Mouse (Mus musculus) ES-E14 (cell line): ENCODE data around the gene Sorcs1. TPM values are rescaled to one million over a fixed set of nuclear protein-coding genes. Genes with fewer than 3 reads are reported as not detected.

Experiments used
- DNase-seq: peaks from one replicate; pipeline ENCODE4 v3.0.0-alpha.2; 2013; ENCODE audit warnings: low read depth, low spot score
- H3K27ac ChIP-seq: 2 replicates; pipeline ENCODE4 v1.5.1; 2012; ENCODE audit warnings: low read depth, mild to moderate bottlenecking, low read length, moderate library complexity, mixed read lengths; ENCODE audit not compliant: poor library complexity, insufficient read depth, severe bottlenecking
- H3K36me3 ChIP-seq: 2 replicates; pipeline ENCODE4 v1.6.1; 2012; ENCODE audit warnings: mild to moderate bottlenecking, low read length, moderate library complexity, mixed read lengths; ENCODE audit not compliant: control insufficient read depth, poor library complexity, insufficient read depth, severe bottlenecking
- H3K4me1 ChIP-seq, 2 experiments: fragments of 150-350 bp in 1 of 2; sonication (generic) in 1 of 2; 2 replicates each; pipeline ENCODE4 v1.6.1; 2012; ENCODE audit warnings: low read length in 2 of 2, mild to moderate bottlenecking in 1 of 2, mixed read lengths in 1 of 2; ENCODE audit not compliant: control insufficient read depth in 2 of 2, insufficient read depth in 2 of 2, poor library complexity in 1 of 2
- H3K4me3 ChIP-seq, 2 experiments: fragments of 150-350 bp in 1 of 2; sonication (generic) in 1 of 2; 2 replicates each; pipeline ENCODE4 v1.5.1; 2012; ENCODE audit warnings: low read length in 2 of 2, low read depth in 1 of 2, mild to moderate bottlenecking in 1 of 2, mixed read lengths in 1 of 2; ENCODE audit not compliant: insufficient read depth in 1 of 2, poor library complexity in 1 of 2, severe bottlenecking in 1 of 2
- H3K9ac ChIP-seq: 2 replicates; pipeline ENCODE4 v1.6.1; 2012; ENCODE audit warnings: low read depth, mild to moderate bottlenecking, low read length, mixed read lengths; ENCODE audit not compliant: poor library complexity, insufficient read depth, severe bottlenecking
- H3K9me3 ChIP-seq: fragments of 150-350 bp; sonication (generic); 2 replicates; pipeline ENCODE4 v1.6.1; 2012; ENCODE audit warnings: low read depth, mild to moderate bottlenecking, low read length; ENCODE audit not compliant: control insufficient read depth, insufficient read depth
- CHD2 ChIP-seq: IDR thresholded peaks from 2 replicates; pipeline ENCODE4 v1.6.1; 2014; ENCODE audit warnings: mild to moderate bottlenecking, low read depth, low read length, inconsistent platforms
- HCFC1 ChIP-seq: IDR thresholded peaks from 2 replicates; pipeline ENCODE4 v1.6.1; 2012; ENCODE audit warnings: low read length, inconsistent platforms, borderline replicate concordance; ENCODE audit not compliant: insufficient read depth
- MAFK ChIP-seq: IDR thresholded peaks from 2 replicates; pipeline ENCODE4 v1.6.1; 2014; ENCODE audit warnings: mild to moderate bottlenecking, low read depth, low read length, inconsistent platforms; ENCODE audit not compliant: insufficient read depth
- ZC3H11A ChIP-seq: IDR thresholded peaks from 2 replicates; pipeline ENCODE4 v1.6.1; 2012; ENCODE audit warnings: low read depth, mild to moderate bottlenecking, inconsistent platforms, low read length, borderline replicate concordance
- ZNF384 ChIP-seq: IDR thresholded peaks from 2 replicates; pipeline ENCODE4 v1.6.1; 2012; ENCODE audit warnings: low read depth, low read length, inconsistent platforms
- in situ Hi-C, 2 experiments: fragments of 600-800 bp; cut with MboI; formaldehyde crosslinking; loops; one replicate each; pipeline ENCODE4 v1.15.1; 2025; ENCODE audit warnings: low sequenced_read_pairs in 2 of 2, inconsistent platforms in 1 of 2; ENCODE audit not compliant: unreplicated experiment in 2 of 2
- total RNA-seq: library from RNA; depleted of rRNA; stranded (reverse); fragments of 300-350 nt; gene quantifications from 2 replicates; pipeline ENCODE4 v1.2.3, GENCODE M21; 2012

The Sorcs1 gene
- total RNA-seq, 1 experiment, result 0.09 TPM

- Histone ChIP-seq H3K9ac (no peak overlapping the region), H3K4me1 (no peaks in the 10 kb centered on the region), H3K27ac (no peak overlapping the region), H3K4me3 (no peak overlapping the region), H3K9me3 (no peaks in the 10 kb centered on the region), H3K36me3 (no peaks in the 10 kb centered on the region)
- in situ Hi-C loops, result no loop called here
- TF ChIP-seq ZC3H11A (no peak), HCFC1 (no peak), CHD2 (no peak), ZNF384 (no peak), MAFK (no peak)
- no peak for DNase-seq
These were observed 164.1 kb downstream of the Sorcs1 start for GRCm38 (mm10) chr19:50514309-50514830.

- Histone ChIP-seq H3K4me1 (no peaks in the 10 kb centered on the region), H3K9ac (no peak overlapping the region), H3K4me3 (no peak overlapping the region), H3K9me3 (no peaks in the 10 kb centered on the region), H3K27ac (no peak overlapping the region), H3K36me3 (no peaks in the 10 kb centered on the region)
- no peak for DNase-seq
- TF ChIP-seq MAFK (no peak), ZC3H11A (no peak)
- in situ Hi-C loops, result no loop called here
These were observed 175.6 kb downstream of the Sorcs1 start for GRCm38 (mm10) chr19:50502816-50503215.

DNA sequence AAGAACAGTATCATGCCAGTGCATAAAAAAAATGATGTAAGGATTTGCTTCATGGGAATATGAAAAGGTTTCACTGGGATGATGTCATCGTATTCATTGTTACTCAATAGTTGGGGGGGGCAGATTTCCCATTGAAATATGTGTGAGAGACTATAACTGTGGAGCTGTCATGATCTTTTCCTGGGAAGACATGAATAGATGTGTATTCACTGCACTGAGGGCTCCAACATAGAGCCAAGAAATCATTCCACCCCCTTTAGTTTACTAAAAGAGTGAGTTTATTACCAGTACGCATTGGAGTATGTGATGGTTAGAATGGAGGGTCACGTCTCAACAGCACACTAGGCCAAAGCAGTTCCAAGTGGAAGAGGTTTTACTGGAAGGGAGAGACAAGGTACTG lies 187.3 kb downstream of the Sorcs1 start:
- TF ChIP-seq MAFK, result no peak
- no peak for TF ChIP-seq ZC3H11A
- no peak for TF ChIP-seq CHD2
- no peak for TF ChIP-seq HCFC1
- TF ChIP-seq ZNF384, result no peak
- no peak for DNase-seq
- in situ Hi-C loops, result no loop called here
- H3K4me3 ChIP-seq, result no peak overlapping the region
- H3K27ac ChIP-seq, result no peak overlapping the region
- no peaks in the 10 kb centered on the region for H3K36me3 ChIP-seq
- H3K4me1 ChIP-seq, result no peaks in the 10 kb centered on the region
- no peaks in the 10 kb centered on the region for H3K9me3 ChIP-seq
- no peak overlapping the region for H3K9ac ChIP-seq

DNA sequence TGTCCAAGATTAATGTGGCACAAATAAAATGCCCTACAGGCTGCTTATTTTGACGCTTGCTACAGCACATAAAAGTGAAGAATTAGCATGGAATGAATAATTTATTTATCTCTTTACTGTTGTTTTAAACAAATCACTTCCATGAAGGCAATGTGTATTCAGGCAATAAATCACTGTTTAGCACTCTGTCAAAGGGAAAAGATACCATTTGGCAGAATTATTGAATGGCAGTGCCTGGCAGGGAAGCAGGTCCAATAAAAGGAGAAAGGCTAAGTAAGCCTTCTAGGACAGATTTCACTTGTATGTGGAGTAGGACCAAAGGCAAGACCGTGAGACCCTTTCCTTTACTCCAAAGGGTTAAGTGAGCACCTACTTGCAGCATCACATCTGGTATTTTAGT lies 187.7 kb downstream of the Sorcs1 start:
- Histone ChIP-seq H3K4me1 (no peaks in the 10 kb centered on the region), H3K4me3 (no peak overlapping the region), H3K27ac (no peak overlapping the region), H3K9ac (no peak overlapping the region), H3K36me3 (no peaks in the 10 kb centered on the region), H3K9me3 (no peaks in the 10 kb centered on the region)
- no peak for TF ChIP-seq MAFK
- no peak for TF ChIP-seq HCFC1
- TF ChIP-seq ZNF384, result no peak
- TF ChIP-seq CHD2, result no peak
- no peak for TF ChIP-seq ZC3H11A
- in situ Hi-C loops, result no loop called here
- DNase-seq, result no peak

DNA sequence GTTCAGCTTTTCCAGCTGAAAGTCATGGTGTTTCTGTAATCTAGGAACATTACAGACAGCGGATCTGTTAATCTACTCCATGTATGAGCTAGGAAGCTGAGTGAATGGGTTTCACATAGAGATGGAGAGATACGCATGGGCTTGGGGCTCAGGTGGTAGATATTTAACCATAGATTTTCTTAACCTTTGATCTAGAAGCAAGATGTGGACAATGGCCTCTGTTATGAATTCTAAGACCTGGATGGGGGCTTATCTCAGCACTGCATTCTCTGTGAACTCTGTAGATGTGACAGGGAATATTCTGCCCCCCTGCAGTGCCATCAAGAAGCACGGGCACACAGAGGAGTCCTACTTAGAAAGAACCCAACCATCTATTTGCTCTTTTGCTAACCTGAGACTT lies 188.7 kb downstream of the Sorcs1 start:
- H3K9me3 ChIP-seq, result no peaks in the 10 kb centered on the region
- no peaks in the 10 kb centered on the region for H3K4me1 ChIP-seq
- no peak overlapping the region for H3K4me3 ChIP-seq
- TF ChIP-seq CHD2, result no peak
- no peak for TF ChIP-seq ZNF384
- no peak for TF ChIP-seq MAFK
- no peak for TF ChIP-seq ZC3H11A
- no peak for TF ChIP-seq HCFC1
- no peaks in the 10 kb centered on the region for H3K36me3 ChIP-seq
- no peak overlapping the region for H3K9ac ChIP-seq
- in situ Hi-C loops, result no loop called here
- no peak overlapping the region for H3K27ac ChIP-seq
- DNase-seq, result no peak
